Mouse (Mus musculus): ENCODE data around the gene Vkorc1.

Gene Vkorc1

GRCm38 (mm10) chr7:127876467-127877348 is 18.7 kb downstream of the Vkorc1 start, which contains the start of gene Zfp668:
Gene Zfp668, minus strand, starts transcription at chr7:127876828.
- peak; percentile 97 for DNase-seq (ENCODE audit: low spot score)

DNA sequence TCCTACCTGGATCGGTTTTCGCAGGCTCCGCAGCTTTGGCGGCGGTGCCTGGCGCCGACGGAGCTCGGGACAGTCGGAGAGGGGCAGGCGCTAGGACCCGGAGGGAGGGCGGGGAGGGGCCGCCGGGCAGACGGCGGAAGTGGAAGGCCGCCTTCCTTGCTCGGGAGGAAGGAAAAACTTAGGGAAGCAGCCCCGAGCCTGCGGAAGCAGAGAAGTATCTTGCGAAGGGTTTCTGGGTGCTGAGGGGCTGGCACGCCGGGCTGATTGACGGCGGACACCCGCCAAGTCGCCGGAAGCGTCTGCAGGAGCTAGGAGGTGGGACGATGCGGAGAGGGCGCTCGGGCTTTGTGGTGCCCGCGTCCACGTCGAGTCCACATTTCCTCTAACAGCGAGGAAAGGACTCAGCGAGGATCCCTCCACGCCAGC is 19.4 kb downstream of the Vkorc1 start, which contains the start of gene Zfp646:
TSS of gene Zfp646 (plus strand) at position 181 of the 426 bp plus-strand sequence.
- DNase-seq (ENCODE audit: low spot score): peak; percentile 81

DNA sequence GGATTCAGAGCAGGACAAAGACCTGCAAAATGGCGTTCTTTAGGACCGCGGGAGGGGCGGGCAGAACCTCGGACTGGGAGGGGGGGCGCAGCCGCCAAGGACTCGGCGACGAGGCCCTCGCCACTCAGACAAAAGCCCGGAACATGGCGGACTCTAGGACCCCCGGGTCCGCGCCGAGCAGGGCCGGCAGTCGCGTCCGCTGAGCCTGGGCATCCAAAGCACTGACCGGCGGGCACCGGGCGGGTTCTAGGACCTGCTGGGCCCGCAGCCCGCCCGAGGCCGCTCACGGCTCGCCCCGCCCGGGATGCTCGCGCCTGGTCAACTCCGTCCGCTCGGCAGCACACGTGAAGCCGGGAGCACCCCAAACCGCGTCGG is 19.8 kb downstream of the Vkorc1 start:
- DNase-seq (ENCODE audit: low spot score): peak; percentile 95

- DNase-seq (ENCODE audit: low spot score): no peak
Measured at GRCm38 (mm10) chr7:127874812-127875626, 20.4 kb downstream of the Vkorc1 start.

DNA sequence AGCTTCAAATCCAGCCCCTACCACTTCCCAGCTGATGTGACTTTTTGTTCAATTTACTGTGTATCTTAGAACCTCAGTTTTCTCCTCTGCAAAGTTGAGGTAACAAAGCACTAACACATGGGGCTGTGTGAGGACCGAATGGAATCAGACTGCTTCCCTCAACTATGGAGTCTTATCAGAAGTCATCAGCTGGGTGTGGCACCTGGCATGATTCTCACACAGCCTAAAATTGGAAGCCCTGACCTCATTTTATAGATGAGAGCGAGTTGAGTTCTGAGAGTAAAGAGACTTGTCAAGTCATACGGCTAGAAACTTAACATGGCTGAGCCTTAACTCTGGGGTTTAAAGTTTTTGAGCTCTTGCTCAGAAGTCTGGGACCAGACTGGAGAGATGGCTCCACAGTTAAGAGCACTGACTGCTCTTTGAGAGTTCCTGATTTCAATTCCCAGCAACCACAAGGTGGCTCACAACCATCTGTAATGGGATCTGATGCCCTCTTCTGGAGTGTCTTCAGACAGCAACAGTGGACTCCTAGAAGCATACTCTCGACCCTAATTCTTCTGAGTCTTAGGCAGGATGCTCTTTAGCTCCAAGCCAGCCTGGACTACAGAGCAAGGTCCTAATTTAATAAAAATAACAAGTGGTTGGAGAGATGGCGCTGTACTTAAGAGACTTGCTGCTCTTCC is 25.1 kb downstream of the Vkorc1 start:
- no peak for DNase-seq (ENCODE audit: low spot score)

DNA sequence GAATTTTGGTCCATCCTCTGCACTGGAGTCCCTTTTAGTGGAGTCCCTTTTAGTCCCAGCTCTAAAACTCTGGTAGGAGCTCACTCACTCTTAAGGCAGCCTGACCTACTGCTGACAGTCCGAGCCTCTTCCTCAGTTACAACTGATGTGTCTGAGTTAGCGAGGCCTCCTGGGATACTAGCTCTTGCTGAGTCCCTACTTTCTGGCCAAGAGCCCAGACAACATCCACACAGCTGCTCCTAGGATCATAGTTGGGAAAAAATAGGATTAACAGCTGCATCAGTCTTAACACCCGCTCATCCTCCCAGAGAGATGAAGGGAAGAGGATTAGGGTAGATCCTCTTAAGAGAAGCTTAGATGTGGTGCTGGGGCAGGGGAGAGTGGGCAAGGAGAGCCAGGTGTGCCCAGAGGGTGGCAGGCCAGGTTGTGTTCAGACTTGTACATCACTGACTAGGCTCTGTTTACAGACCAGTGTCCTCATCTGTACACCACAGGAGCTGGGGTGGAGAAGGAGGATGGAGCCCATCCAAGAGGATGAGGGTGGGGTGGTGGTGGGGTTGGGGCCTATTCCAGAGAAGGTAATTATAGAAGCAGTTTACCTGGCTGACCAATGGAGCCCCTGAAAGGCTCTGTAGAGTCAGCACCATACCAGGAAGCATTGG is 26.1 kb downstream of the Vkorc1 start:
- no peak for DNase-seq (ENCODE audit: low spot score)

DNA sequence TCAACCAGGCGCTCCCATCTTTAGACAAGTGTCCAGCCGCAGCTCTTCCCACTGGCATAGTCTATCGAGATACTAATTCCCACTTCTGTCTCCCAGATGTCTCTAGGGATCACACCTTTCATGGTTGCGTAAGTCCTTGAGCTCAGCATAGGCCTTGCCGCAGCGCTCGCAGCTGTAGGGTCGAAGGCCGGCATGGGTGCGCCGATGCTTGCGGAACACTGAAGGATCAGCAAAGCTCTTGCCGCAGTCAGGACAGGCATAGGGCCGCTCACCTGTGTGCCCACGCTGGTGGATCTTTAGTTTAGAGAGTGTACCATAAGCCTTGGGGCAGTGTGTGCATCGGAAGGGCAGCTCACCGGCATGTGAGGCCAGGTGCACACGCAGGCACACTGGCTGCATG is 27.8 kb downstream of the Vkorc1 start:
- no peak for DNase-seq (ENCODE audit: low spot score)

DNA sequence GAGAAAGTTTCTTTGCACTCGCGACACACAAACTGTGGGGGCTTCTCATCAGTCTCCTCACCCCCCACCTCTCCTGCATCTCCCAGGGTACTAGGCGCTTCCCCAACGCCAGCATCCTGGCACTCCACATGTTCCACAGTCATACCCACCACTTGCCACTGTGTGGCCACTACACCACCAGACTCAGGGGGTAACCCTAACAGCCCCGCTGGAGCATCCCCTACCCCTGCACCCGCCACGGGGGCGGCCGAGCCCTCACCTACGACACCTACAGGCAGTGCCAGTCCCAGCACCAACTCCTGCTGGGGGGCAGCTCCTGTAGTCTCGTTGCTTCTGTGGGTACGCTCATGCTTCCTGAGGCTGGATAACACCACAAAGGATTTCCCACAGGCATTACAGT is 29.0 kb downstream of the Vkorc1 start:
- DNase-seq (ENCODE audit: low spot score): no peak

DNA sequence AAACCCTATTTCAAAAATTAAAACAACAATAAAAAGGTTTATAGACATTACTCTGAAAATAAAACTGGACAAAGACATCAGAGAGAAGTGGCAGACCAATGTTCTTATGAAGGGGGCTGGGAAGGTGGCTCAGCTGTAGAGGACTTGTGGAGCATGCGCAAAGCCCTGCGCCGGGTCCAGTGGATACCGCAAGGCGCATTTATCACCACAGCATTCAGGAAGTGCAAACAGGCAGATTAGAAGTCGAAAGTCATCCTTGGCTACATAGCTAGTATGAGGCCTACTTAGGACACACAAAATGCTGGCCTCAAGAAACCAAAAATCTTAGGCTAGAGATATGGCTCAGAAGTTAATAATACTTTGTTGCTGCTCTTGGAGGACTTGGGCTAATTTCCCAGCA is 37.2 kb downstream of the Vkorc1 start:
- DNase-seq (ENCODE audit: low spot score): no peak

DNA sequence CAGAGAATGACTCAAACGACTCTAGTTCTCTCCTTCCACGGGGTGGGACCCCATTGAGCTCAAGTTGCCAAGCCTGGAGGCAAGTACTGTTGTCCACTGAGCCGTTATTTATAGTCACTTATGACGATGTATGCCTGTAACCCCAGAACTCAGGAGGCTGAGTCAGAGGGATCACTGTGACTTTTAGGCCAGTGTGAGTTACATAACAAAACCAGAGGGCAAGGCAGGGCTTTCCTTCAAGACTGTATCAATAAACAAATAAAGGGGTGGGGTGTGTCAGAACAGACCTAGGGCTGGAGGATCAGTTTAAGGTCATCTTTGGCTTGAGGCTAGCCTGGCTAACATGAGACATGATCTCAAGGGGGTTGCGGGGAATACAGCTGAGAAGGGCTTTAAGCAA is 44.5 kb downstream of the Vkorc1 start:
- DNase-seq (ENCODE audit: low spot score): no peak

GRCm38 (mm10) chr7:127849973-127850875 is 45.2 kb downstream of the Vkorc1 start:
- no peak for DNase-seq (ENCODE audit: low spot score)

All from embryo, embryonic 10 days (tissue).